Mouse (Mus musculus) liver, embryonic 14.5 days (tissue): Measurements from ENCODE around the gene Agmo. TPM values are rescaled to one million over a fixed set of nuclear protein-coding genes. Genes with fewer than 3 reads are reported as not detected.

ENCODE experiments used
- ATAC-seq: fragments of 200-750 bp; cut with Nextera tagmentation; 2 replicates; pipeline ENCODE4 v1.8.0; 2017; ENCODE audit warnings: moderate number of reproducible peaks, mild to moderate bottlenecking, moderate library complexity; ENCODE audit not compliant: insufficient read depth
- DNase-seq, 3 experiments: peaks; one replicate each; pipeline ENCODE4 v3.0.0-alpha.2; 2012 to 2013; ENCODE audit warnings: low read depth in 3 of 3, low spot score in 3 of 3
- H3K27ac ChIP-seq: fragments of 300-500 bp; sonication (generic); 2 replicates; pipeline ENCODE4 v1.5.1; 2014; ENCODE audit warnings: moderate library complexity, mild to moderate bottlenecking, control low read depth, inconsistent platforms
- H3K27me3 ChIP-seq: fragments of 300-500 bp; sonication (generic); 2 replicates; pipeline ENCODE4 v1.6.1; 2014; ENCODE audit warnings: mild to moderate bottlenecking, low read length, moderate library complexity; ENCODE audit not compliant: control insufficient read depth, insufficient read depth
- H3K36me3 ChIP-seq: fragments of 300-500 bp; sonication (generic); replicated peaks from 2 replicates; pipeline ENCODE4 v1.6.1; 2014; ENCODE audit warnings: low read depth; ENCODE audit not compliant: control insufficient read depth, insufficient read depth
- H3K4me1 ChIP-seq, 2 experiments: fragments of 200-500 bp in 1 of 2; fragments of 300-500 bp in 1 of 2; sonication (generic) in 1 of 2; replicated peaks; 2 replicates each; pipeline ENCODE4 v1.6.1; 2012 to 2014; ENCODE audit warnings: antibody characterized with exemption in 1 of 2, inconsistent platforms in 1 of 2, low read length in 1 of 2; ENCODE audit not compliant: control insufficient read depth in 2 of 2, insufficient read depth in 2 of 2
- H3K4me2 ChIP-seq: fragments of 300-500 bp; sonication (generic); 2 replicates; pipeline ENCODE4 v1.6.1; 2014; ENCODE audit warnings: low read depth, mild to moderate bottlenecking, control low read depth, moderate library complexity
- H3K4me3 ChIP-seq, 2 experiments: fragments of 200-500 bp in 1 of 2; fragments of 300-500 bp in 1 of 2; sonication (generic) in 1 of 2; 2 replicates each; pipeline ENCODE4 v1.5.1; 2012 to 2014; ENCODE audit warnings: low read depth in 2 of 2, low read length in 2 of 2, mild to moderate bottlenecking in 2 of 2, control low read depth in 1 of 2, inconsistent platforms in 1 of 2, moderate library complexity in 1 of 2; ENCODE audit not compliant: insufficient read depth in 1 of 2
- H3K9ac ChIP-seq: fragments of 300-500 bp; sonication (generic); replicated peaks from 2 replicates; pipeline ENCODE4 v1.6.1; 2014; ENCODE audit warnings: mild to moderate bottlenecking, control low read depth, moderate library complexity
- H3K9me3 ChIP-seq: fragments of 300-500 bp; sonication (generic); 2 replicates; pipeline ENCODE4 v1.6.1; 2016; ENCODE audit warnings: low read length, mixed read lengths; ENCODE audit not compliant: control insufficient read depth
- CTCF ChIP-seq: IDR thresholded peaks from 2 replicates; pipeline ENCODE4 v1.5.1; 2016; ENCODE audit warnings: antibody characterized with exemption, low read depth, control low read depth
- EP300 ChIP-seq: IDR thresholded peaks from 2 replicates; pipeline ENCODE4 v1.6.1; 2016; ENCODE audit warnings: antibody characterized with exemption, low read depth
- WGBS: fragments of 180-500 bp; shearing (Covaris S2); extraction: QIAGEN DNeasy Blood & Tissue Kit; methylation state at CpG from one replicate; pipeline ENCODE4 v1.1.7; 2014; ENCODE audit not compliant: insufficient replicate concordance; 5-methylcytosine and 5-hydroxymethylcytosine counted together
- polyA plus RNA-seq, 2 experiments: library from polyadenylated mRNA; depleted of rRNA in 1 of 2; stranded (reverse) in 1 of 2; unstranded in 1 of 2; fragments of >200 nt; fragmentation: Nextera tagmentation in 1 of 2; extraction: Ambion mirVana in 1 of 2; gene quantifications; 2 replicates each; pipeline versions ENCODE4 v1.2.1 to v1.2.3; 2012 to 2014

The Agmo gene
- polyA plus RNA-seq, 2 experiments: 4.6 to 13.9 TPM

DNA sequence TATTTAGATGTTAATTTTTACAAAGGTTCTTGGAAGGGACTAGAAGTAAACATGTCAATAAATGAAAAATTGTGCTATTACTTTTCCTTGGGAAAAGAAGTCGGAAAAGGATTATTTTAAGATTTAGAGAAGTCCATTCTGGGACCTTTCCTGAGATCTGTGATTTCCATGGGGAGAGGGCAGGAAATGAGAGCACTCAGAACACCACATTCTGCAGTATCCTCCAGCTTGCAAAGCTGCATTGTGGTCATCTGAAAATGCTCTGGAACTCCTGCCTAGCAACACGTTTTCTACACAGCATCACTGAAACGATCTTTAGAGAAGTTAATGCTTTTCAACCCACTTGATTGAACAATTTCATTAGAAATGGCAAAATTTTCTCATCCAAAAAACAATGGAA lies 81.4 kb downstream of the Agmo start:
- no peak overlapping the region for H3K27ac ChIP-seq
- no peak for ATAC-seq
- TF ChIP-seq CTCF: no peak
- TF ChIP-seq EP300: no peak
- H3K36me3 ChIP-seq: no peaks in the 10 kb centered on the region
- no peak overlapping the region for H3K4me2 ChIP-seq
- H3K4me3 ChIP-seq: no peak overlapping the region
- no peak for DNase-seq
- H3K4me1 ChIP-seq: no peaks in the 10 kb centered on the region
- H3K27me3 ChIP-seq: no peaks in the 10 kb centered on the region
- no peak overlapping the region for H3K9ac ChIP-seq
- 32% methylated on average over 3 of the region's 3 CpGs for WGBS
- no peaks in the 10 kb centered on the region for H3K9me3 ChIP-seq

DNA sequence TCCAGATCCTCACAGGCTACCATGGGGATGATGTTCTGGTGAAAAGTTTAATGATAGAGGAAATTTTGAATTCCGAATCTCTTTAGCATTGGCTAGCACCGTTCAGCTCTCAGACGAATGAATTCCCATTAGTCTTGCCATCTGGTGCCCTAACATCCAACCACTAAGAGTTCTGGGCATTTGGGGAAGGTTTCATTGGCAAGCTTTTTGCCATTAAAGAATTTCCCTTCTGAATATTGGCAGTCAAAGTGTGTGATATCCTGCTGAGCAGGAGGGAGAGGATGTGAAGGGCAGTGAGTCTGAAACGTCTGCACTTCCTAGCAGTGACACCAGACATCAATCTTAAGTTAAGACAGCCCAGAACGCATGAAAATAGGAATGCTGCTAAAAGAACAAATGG lies 93.5 kb downstream of the Agmo start:
- no peak overlapping the region for H3K27ac ChIP-seq
- no peak overlapping the region for H3K4me3 ChIP-seq
- H3K9me3 ChIP-seq: no peaks in the 10 kb centered on the region
- H3K4me2 ChIP-seq: no peak overlapping the region
- H3K36me3 ChIP-seq: no peaks in the 10 kb centered on the region
- H3K9ac ChIP-seq: no peak overlapping the region
- TF ChIP-seq EP300: no peak
- TF ChIP-seq CTCF: no peak
- DNase-seq (no peak), ATAC-seq (no peak)
- no peaks in the 10 kb centered on the region for H3K4me1 ChIP-seq
- no peaks in the 10 kb centered on the region for H3K27me3 ChIP-seq
- 38% methylated on average over 5 of the region's 5 CpGs for WGBS

DNA sequence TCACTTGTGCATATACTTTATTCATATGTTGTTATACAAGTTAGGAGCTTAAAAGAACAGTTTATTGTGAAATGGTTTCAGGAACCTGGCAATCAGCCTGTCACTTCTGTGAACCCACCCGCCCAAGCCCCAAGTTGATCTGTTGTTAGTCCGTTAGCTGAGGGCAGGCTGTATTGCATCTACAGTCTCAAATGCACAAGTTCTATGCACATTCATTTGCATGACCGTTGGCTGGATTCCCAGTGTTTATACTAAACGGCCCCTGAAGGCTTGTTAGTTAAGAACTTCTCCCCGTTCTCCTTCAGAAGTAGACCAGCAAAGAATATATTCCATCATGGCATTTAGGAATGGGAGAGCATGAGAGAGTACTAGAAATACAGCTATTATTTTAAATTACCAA lies 102.8 kb downstream of the Agmo start:
- Histone ChIP-seq H3K9me3 (no peaks in the 10 kb centered on the region), H3K27ac (no peak overlapping the region), H3K4me2 (no peak overlapping the region), H3K4me1 (no peaks in the 10 kb centered on the region), H3K9ac (no peak overlapping the region), H3K4me3 (no peak overlapping the region), H3K27me3 (no peaks in the 10 kb centered on the region), H3K36me3 (no peaks in the 10 kb centered on the region)
- ATAC-seq (no peak), DNase-seq (no peak)
- TF ChIP-seq CTCF (no peak), EP300 (no peak)
- 64% methylated on average over 5 of the region's 5 CpGs for WGBS

DNA sequence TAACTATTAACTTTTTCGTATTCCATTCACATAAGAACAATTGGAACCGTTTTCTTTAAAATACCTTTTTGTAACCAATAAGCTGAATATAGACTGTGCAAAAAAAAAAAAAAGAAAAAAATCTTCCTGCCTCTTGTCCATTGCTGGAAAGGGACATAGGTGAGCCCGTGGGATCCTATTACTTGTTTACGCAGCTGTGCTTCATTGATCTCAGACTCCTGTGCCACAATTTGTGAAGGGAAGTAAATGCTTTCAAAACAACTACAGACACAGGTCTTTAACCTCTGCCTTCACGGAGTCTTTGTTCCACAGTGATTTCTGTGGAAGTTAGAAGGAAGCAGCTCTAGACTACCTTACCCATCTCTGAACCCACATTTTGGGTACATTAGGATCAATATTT lies 104.3 kb downstream of the Agmo start:
- DNase-seq (no peak), ATAC-seq (no peak)
- Histone ChIP-seq H3K27ac (no peak overlapping the region), H3K9me3 (no peaks in the 10 kb centered on the region), H3K4me2 (no peak overlapping the region), H3K36me3 (no peaks in the 10 kb centered on the region), H3K4me3 (no peak overlapping the region), H3K27me3 (no peaks in the 10 kb centered on the region), H3K4me1 (no peaks in the 10 kb centered on the region), H3K9ac (no peak overlapping the region)
- 58% methylated on average over 5 of the region's 5 CpGs for WGBS
- TF ChIP-seq CTCF (no peak), EP300 (no peak)

DNA sequence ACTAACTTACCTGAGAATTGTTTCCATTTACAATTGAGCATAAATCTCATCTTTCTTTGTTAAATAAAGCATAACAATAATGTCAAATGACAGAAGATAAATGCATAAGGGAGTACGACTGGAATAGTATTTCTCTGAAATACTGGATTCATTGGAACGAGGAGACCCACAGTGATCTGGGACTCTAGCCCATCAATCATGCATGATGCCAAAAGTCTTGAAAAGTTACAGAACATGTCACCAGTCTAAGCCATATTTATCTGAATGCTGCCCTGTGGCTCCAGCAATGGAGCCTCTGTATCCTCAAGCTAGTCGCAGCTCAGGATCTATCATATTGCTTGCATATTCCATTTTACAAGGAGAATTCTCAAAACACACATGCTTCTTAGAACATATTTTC lies 150.9 kb downstream of the Agmo start:
- no peak for DNase-seq
- Histone ChIP-seq H3K4me1 (no peaks in the 10 kb centered on the region), H3K4me3 (no peak overlapping the region), H3K27me3 (no peaks in the 10 kb centered on the region), H3K9ac (no peak overlapping the region), H3K9me3 (no peaks in the 10 kb centered on the region), H3K4me2 (no peak overlapping the region), H3K36me3 (no peaks in the 10 kb centered on the region), H3K27ac (no peak overlapping the region)
- WGBS: 65% methylated on average over 3 of the region's 3 CpGs
- TF ChIP-seq EP300: no peak
- no peak for TF ChIP-seq CTCF
- no peak for ATAC-seq

DNA sequence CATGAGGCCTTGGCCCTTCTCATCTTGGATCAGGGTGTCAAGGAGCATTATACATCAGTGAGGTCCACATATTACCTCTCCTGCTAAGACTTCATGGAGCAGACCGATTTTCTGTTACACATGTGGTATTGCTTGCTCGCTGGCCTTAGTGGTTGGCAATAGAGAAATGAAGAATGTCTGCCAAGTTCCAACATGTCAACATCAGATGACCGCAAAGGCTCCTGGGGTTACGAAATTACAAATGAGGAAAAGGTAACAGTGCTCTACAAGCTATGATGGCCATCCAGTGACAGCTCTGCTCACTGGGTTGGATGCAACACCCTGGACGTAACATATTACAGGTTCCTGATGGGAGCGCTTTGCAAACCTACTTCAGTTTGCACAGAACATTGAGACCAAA lies 161.1 kb downstream of the Agmo start:
- Histone ChIP-seq H3K27me3 (no peaks in the 10 kb centered on the region), H3K9me3 (no peaks in the 10 kb centered on the region), H3K4me1 (no peaks in the 10 kb centered on the region), H3K9ac (no peak overlapping the region), H3K27ac (no peak overlapping the region), H3K4me3 (no peak overlapping the region), H3K36me3 (no peaks in the 10 kb centered on the region), H3K4me2 (no peak overlapping the region)
- no peak for TF ChIP-seq CTCF
- no peak for TF ChIP-seq EP300
- no peak for DNase-seq
- 76% methylated on average over 6 of the region's 6 CpGs for WGBS
- no peak for ATAC-seq
